Mouse (Mus musculus) c-Kit-positive CD71-negative TER-119-negative erythroid progenitor cells, embryonic 14.5 days (primary cell): ENCODE measurements around the gene 4930505A04Rik.
"Not testable (repeated sequence)": the region's sequence is repeated elsewhere in the genome, so short reads cannot be mapped to it uniquely, and the experiment has no call there.

Experiments used
- DNase-seq: peaks from one replicate; pipeline ENCODE4 v3.0.0-alpha.2; 2013; ENCODE audit warnings: low read depth

The 4930505A04Rik gene

DNA sequence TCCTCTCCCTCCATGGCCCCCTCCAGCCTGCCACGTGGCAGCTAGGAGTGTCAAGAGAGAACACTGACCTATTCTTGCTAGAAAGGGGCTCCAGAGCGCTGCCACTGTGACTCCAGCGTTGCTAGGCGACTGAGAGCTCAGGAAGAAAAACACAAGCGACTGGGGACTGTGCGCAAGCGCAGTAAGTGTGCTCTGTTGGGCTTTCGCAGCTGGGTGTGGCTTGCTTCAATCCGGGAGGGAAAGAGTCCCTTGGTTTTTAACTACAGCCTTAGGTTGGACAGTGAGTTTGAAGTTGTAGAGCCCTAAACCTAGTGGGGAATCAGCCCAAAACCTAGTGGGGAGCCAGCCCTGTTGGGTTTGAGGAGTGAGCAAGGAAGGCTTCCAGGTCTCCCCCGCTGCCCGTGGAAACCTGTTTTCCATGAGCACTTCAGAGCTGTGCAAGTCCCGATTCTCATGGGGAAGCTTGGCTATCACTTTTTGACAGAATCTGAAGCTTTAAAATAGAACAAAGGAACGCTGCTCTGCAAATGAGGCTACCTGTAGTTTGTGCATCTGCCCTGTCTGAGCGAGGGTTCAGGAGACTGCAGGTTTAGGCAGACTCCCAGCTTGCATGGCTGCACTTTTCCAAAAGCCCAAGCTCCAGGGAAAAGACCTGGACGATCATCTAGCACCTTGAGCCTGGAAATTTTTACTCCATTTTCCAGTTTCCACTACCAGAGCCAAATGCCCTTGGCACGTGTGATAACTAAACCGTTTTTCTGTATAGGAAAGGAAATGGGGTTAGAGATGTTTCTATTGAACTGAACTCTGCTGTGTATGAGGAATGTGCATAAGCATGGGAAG, at the start of gene 4930505A04Rik:
Gene 4930505A04Rik, minus strand, starts transcription at position 77 of the 843 bp plus-strand sequence.
- DNase-seq, result peak; percentile 87

DNA sequence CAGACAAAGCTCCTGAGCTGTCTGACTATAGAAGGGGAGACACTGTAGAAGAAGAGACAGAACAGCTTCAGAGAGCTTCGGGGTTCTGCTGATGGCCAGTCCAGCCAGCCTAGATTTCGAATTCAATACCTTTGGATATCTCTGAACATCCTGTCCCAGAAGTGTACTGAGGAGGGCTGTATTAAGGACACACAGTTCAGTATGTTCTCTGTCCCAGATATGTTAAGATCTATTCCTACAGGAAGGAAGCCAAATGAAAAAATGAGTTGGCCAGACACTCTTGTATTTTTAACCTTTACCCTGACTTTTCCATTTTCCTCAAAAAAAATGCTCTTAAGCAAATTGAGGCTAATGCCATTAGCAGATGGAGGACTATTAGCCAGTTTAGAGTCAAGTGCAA, 45.5 kb upstream of the 4930505A04Rik start:
- DNase-seq, result no peak

GRCm38 (mm10) chr11:30508178-30508577, 36.6 kb upstream of the 4930505A04Rik start:
- no peak for DNase-seq

GRCm38 (mm10) chr11:30498738-30499355, 27.2 kb upstream of the 4930505A04Rik start:
- DNase-seq, result no peak

- no peak for DNase-seq
These were observed 25.5 kb upstream of the 4930505A04Rik start for GRCm38 (mm10) chr11:30497151-30497550.

- DNase-seq, result no peak
These were observed 20.1 kb upstream of the 4930505A04Rik start for GRCm38 (mm10) chr11:30491515-30492260.

DNA sequence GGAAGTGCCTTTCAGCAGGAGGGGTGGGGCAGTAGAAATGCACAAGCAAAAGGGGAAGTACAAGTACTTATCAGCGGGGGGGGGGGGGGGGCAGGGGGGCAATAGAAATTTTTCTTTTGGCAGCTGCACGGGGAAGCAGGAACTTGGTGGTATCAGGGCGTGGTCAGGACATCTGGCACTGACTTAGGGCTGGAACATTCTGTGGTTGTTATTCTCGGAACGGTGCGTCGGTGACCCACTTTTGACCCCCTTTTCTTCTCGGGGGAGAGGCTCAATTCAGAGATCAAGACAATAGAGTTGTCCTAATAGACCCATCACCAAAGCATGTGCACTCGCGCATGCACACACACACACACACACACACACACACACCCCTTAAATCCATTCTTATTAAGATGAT, 16.6 kb upstream of the 4930505A04Rik start:
- no peak for DNase-seq

DNA sequence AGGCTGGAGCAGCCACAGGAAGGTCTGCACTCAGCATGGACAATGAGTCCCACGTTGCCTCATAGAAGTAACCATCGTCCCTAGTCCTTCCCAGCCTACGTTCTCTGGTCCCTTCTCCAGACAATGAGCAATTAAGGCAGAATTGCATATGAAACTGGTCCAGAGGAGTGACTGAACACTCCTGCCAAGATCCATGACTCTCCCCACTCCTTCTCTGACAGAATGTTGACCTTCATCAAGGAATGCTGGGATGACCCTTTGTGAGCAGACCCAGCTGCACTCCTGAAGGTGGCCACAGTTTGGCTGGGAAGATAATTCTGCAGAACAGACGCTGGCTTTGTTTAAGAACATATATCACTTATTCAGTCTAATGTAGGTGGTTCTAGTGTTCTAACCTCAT, 11.7 kb upstream of the 4930505A04Rik start:
- DNase-seq, result no peak

DNA sequence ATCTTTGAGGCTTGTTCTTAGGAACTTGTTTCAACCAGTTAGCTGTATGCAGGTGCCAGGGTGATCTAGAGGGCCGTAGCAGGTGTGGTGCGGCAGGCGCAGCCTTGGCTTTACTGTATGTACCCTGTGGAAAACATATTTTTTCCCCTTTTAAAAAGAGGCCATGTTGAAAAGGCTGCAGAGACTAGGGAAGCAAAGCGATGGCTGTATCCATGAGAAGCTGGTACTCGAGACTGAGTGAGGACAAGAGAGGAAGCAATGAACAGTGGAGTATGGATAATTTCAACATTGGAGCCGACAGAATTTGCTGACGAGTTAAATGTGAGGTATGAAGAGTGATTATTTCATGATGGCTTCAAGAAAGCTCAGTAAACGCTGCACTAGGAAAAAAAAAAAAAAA, 440 bp downstream of the 4930505A04Rik start:
- no peak for DNase-seq

- DNase-seq, result no peak
These were observed 17.3 kb downstream of the 4930505A04Rik start for GRCm38 (mm10) chr11:30454331-30454730.

DNA sequence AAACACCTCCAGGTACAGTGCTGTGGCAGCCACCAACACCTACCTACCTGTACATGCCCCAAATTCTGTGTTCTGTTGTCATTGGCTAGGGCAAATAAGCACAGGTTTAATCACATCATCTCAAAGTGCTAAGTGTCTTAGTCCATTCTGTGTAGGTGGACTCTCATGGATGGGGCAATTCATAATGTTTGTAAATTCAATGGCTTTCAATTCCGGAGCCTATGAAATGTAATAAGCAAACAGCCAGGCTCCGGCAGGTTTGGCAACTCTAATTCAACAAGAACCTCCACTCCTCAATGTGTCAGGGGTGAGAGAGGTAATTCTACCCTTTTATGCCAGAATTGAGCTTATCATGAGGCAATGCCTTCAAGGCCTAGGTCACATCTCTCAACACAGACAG, 23.5 kb downstream of the 4930505A04Rik start:
- DNase-seq, result no peak

- no peak for DNase-seq
These were observed 24.1 kb downstream of the 4930505A04Rik start for GRCm38 (mm10) chr11:30447561-30447960.

DNA sequence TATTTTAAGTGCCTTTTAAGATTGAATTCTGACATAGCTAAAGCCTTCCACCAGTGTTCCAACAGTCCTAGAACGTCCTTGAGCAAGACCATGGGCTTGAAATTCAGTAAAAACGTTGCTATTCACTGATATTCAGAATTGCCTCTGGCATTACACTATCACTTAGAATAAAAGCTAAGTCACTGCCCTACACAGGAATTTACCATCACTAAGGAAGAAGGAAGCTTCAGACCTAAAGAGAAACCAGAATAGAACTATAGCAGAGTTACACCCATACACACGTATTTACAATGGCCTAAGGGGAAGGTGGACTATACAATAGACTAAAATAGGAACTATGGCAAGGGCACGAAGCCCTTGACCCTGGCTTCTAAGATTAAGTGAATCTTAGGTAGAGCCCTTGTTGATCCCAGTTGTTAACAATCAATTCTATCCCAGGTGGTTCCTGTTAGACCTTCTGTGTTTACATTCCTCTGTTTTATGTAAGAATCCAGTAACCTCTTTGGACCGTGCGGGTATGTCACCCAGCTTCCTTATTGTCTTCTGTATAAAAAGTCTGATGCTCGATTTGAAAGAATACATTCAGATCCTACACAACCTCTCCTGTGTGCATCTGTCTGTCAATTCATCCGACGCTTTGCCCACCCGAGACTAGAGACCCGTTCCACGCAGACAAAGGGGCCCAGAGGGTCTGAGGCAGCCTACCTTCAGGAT, 27.3 kb downstream of the 4930505A04Rik start:
- not testable (repeated sequence) for DNase-seq

- DNase-seq, result no peak
These were observed 27.9 kb downstream of the 4930505A04Rik start for GRCm38 (mm10) chr11:30443746-30444145.

DNA sequence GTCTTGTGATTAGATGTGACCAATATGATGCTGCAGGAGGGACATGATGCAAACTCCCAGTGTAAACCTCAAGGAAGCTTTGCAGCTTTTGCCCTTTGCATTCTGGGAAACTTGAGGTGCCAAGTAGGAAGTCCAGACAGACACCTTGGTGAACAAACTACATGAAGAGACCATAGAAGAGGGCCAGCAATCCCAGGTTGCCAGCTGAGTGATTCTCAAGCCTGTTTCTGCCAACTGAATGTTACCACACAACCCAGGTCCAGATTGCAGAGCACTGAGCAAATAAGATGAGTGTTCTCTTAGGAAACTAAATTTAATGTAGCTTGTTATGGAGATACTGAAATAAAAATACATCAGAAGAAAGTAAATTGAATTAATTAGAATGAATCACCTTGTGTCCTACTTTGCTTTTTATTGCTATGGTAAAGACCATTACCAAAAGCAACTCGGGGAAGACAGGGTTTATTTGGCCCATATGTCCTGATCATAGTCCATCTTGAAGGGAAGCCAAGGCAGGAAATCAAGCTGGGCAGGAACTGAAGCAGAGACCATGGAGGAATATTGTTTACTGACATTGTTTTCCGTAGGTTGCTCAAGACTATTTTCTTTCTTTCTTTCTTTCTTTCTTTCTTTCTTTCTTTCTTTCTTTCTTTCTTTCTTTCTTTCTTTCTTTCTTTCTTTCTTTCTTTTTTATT, 38.2 kb downstream of the 4930505A04Rik start:
- no peak for DNase-seq

GRCm38 (mm10) chr11:30405581-30405980, 66.0 kb downstream of the 4930505A04Rik start:
- DNase-seq, result no peak

- no peak for DNase-seq
These were observed 66.9 kb downstream of the 4930505A04Rik start for GRCm38 (mm10) chr11:30404619-30405200.

DNA sequence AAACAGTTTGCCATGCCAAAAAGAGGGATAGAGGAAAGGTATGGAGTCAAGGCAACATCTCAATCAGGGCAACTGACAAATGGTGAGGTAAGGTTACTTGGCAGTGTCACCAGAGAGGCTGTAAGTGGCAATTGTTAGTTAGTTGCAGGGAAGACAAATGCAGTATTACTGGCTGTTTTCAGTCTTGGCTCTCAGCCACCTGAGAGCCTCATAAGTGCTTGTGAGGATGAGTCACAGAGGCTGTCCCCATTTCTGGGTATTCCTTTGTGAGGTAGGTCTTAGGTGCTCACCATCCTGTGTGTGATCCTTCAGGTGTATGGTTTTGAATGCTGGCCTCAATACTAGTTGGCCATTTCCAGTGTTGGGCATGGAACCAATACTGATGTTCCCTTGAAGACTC, 77.3 kb downstream of the 4930505A04Rik start:
- DNase-seq, result no peak

- no peak for DNase-seq
These were observed 88.6 kb downstream of the 4930505A04Rik start for GRCm38 (mm10) chr11:30383076-30383475.
